Mouse (Mus musculus) brain, adult 2 months (tissue): ENCODE results near the gene Rpl11.
"Not testable (repeated sequence)": the region's sequence is repeated elsewhere in the genome, so short reads cannot be mapped to it uniquely, and the experiment has no call there.

ENCODE experiments used
- DNase-seq: peaks from one replicate; pipeline ENCODE4 v3.0.0; 2011; ENCODE audit warnings: low read depth, low spot score

The Rpl11 gene

GRCm38 (mm10) chr4:136053247-136053596 is at the start of gene Rpl11:
Rpl11 (minus strand) TSS chr4:136053428.
- peak; percentile 98 for DNase-seq

- DNase-seq, result not testable (repeated sequence)
Measured at GRCm38 (mm10) chr4:136101753-136102152, 48.5 kb upstream of the Rpl11 start.

GRCm38 (mm10) chr4:136100396-136101070 is 47.3 kb upstream of the Rpl11 start:
- DNase-seq, result no peak

GRCm38 (mm10) chr4:136098446-136098845 is 45.2 kb upstream of the Rpl11 start:
- no peak for DNase-seq

- no peak for DNase-seq
Measured at GRCm38 (mm10) chr4:136096446-136097113, 43.4 kb upstream of the Rpl11 start.

- no peak for DNase-seq
Measured at GRCm38 (mm10) chr4:136095490-136096105, 42.4 kb upstream of the Rpl11 start.

- peak; percentile 30 for DNase-seq
Measured at GRCm38 (mm10) chr4:136094519-136095219, 41.4 kb upstream of the Rpl11 start.

- no peak for DNase-seq
Measured at GRCm38 (mm10) chr4:136092498-136092897, 39.3 kb upstream of the Rpl11 start.

GRCm38 (mm10) chr4:136091346-136091745 is 38.1 kb upstream of the Rpl11 start:
- DNase-seq, result no peak

- no peak for DNase-seq
Measured at GRCm38 (mm10) chr4:136089748-136090583, 36.7 kb upstream of the Rpl11 start.

GRCm38 (mm10) chr4:136088971-136089747 is 35.9 kb upstream of the Rpl11 start:
- DNase-seq, result no peak

- DNase-seq, result no peak
Measured at GRCm38 (mm10) chr4:136088364-136088763, 35.1 kb upstream of the Rpl11 start.

GRCm38 (mm10) chr4:136087261-136087660 is 34.0 kb upstream of the Rpl11 start:
- no peak for DNase-seq

GRCm38 (mm10) chr4:136084840-136085239 is 31.6 kb upstream of the Rpl11 start:
- DNase-seq, result no peak

- no peak for DNase-seq
Measured at GRCm38 (mm10) chr4:136083269-136084105, 30.3 kb upstream of the Rpl11 start.

GRCm38 (mm10) chr4:136081729-136082128 is 28.5 kb upstream of the Rpl11 start:
- peak; percentile 74 for DNase-seq

- DNase-seq, result no peak
Measured at GRCm38 (mm10) chr4:136078649-136079048, 25.4 kb upstream of the Rpl11 start.

GRCm38 (mm10) chr4:136076776-136077538 is 23.7 kb upstream of the Rpl11 start:
- DNase-seq, result no peak

- peak; percentile 80 for DNase-seq
Measured at GRCm38 (mm10) chr4:136071178-136071714, 18.0 kb upstream of the Rpl11 start.
